Comparison of ENCODE assay signal across 24 mouse cellular contexts in genomic region chr2:74209421-74209917, GRCm38 (mm10).
A peak's percentile ranks its signal among the peaks of the same experiment; 100 is the strongest.
DNase-seq lines count a peak whose midpoint lies in the region; ATAC-seq lines count a peak whose summit lies in the region.
"Had no signal": no experiment of that assay in that cellular context is flagged by ENCODE, and none has a peak within 500 bp of the region (broad histone marks: within the 10 kb centered on the region; RNA-seq: fewer than 3 reads in every experiment).

No protein-coding gene starts in this region.

- H3K9me3 ChIP-seq in limb, embryonic 12.5 days = no peaks in the 10 kb centered on the region
- H3K9me3 ChIP-seq in limb, embryonic 10.5 days (replicated peaks) = no peaks in the 10 kb centered on the region
- no peaks in the 10 kb centered on the region for H3K9me3 ChIP-seq in forebrain, embryonic 16.5 days (ENCODE audit: control insufficient read depth, low read length)
- no peaks in the 10 kb centered on the region for H3K9me3 ChIP-seq in midbrain, embryonic 12.5 days
- H3K9me3 ChIP-seq: embryonic facial prominence, embryonic 13.5 days; heart, embryonic 10.5 days; neural tube, embryonic 13.5 days had no signal

- no peak overlapping the region for H3K4me3 ChIP-seq in limb, embryonic 12.5 days (replicated peaks)
- no peak overlapping the region for H3K4me3 ChIP-seq in limb, embryonic 10.5 days
- no peak overlapping the region for H3K4me3 ChIP-seq in forebrain, embryonic 16.5 days (replicated peaks; ENCODE audit: low read length)
- H3K4me3 ChIP-seq in midbrain, embryonic 12.5 days = no peak overlapping the region
- H3K4me3 ChIP-seq: embryonic facial prominence, embryonic 13.5 days; erythroblast, embryonic 14.5 days; gastrocnemius, adult 2 months; heart, embryonic 10.5 days; megakaryocyte, embryonic 14.5 days; neural tube, embryonic 13.5 days had no signal

- no peak overlapping the region for H3K4me2 ChIP-seq in limb, embryonic 12.5 days
- no peak overlapping the region for H3K4me2 ChIP-seq in forebrain, embryonic 16.5 days (ENCODE audit: low read length)
- no peak overlapping the region for H3K4me2 ChIP-seq in midbrain, embryonic 12.5 days (replicated peaks)
- H3K4me2 ChIP-seq: embryonic facial prominence, embryonic 13.5 days; lung, embryonic 14.5 days; neural tube, embryonic 13.5 days had no signal

- WGBS in limb, embryonic 12.5 days = 47% methylated on average over 3 of the region's 3 CpGs
- WGBS in limb, embryonic 10.5 days = 78% methylated on average over 3 of the region's 3 CpGs
- WGBS in forebrain, embryonic 16.5 days = 13% methylated on average over 3 of the region's 3 CpGs
- 48% methylated on average over 3 of the region's 3 CpGs for WGBS in midbrain, embryonic 12.5 days

- H3K27me3 ChIP-seq in limb, embryonic 12.5 days = no peaks in the 10 kb centered on the region
- 0 out of 2 replicates have a peak, but pooled peaks cover 6% of the 10 kb centered on the region for H3K27me3 ChIP-seq in limb, embryonic 10.5 days (ENCODE audit: low read depth, poor library complexity, severe bottlenecking)
- H3K27me3 ChIP-seq in forebrain, embryonic 16.5 days (replicated peaks; ENCODE audit: control insufficient read depth, insufficient read depth, low read length) = no peaks in the 10 kb centered on the region
- no peaks in the 10 kb centered on the region for H3K27me3 ChIP-seq in midbrain, embryonic 12.5 days
- H3K27me3 ChIP-seq: embryonic facial prominence, embryonic 13.5 days; megakaryocyte, embryonic 14.5 days; neural tube, embryonic 13.5 days had no signal

- H3K27ac ChIP-seq in limb, embryonic 12.5 days = peak overlapping the region; percentile 82
- H3K27ac ChIP-seq in limb, embryonic 10.5 days = no peak overlapping the region
- no peak overlapping the region for H3K27ac ChIP-seq in forebrain, embryonic 16.5 days (ENCODE audit: low read length)
- peak overlapping the region; percentile 21 for H3K27ac ChIP-seq in midbrain, embryonic 12.5 days (replicated peaks)
- H3K27ac ChIP-seq: gastrocnemius, adult 2 months; heart, embryonic 10.5 days; kidney, postnatal 0 days; liver, embryonic 14.5 days; neural tube, embryonic 13.5 days had no signal

- H3K4me1 ChIP-seq in limb, embryonic 12.5 days (replicated peaks) = peaks cover 33% of the 10 kb centered on the region
- H3K4me1 ChIP-seq in limb, embryonic 10.5 days = peaks cover 25% of the 10 kb centered on the region
- peaks cover 18% of the 10 kb centered on the region for H3K4me1 ChIP-seq in forebrain, embryonic 16.5 days (replicated peaks; ENCODE audit: control insufficient read depth, insufficient read depth, low read length)
- peaks cover 23% of the 10 kb centered on the region for H3K4me1 ChIP-seq in midbrain, embryonic 12.5 days
- H3K4me1 ChIP-seq: megakaryocyte, embryonic 14.5 days had no signal

- no peaks in the 10 kb centered on the region for H3K36me3 ChIP-seq in limb, embryonic 12.5 days
- no peaks in the 10 kb centered on the region for H3K36me3 ChIP-seq in limb, embryonic 10.5 days
- no peaks in the 10 kb centered on the region for H3K36me3 ChIP-seq in forebrain, embryonic 16.5 days (ENCODE audit: control insufficient read depth, insufficient read depth)
- H3K36me3 ChIP-seq in midbrain, embryonic 12.5 days = no peaks in the 10 kb centered on the region
- H3K36me3 ChIP-seq: embryonic facial prominence, embryonic 13.5 days; heart, embryonic 10.5 days; neural tube, embryonic 13.5 days had no signal

- DNase-seq in limb, embryonic 10.5 days (ENCODE audit: low spot score) = no peak
- DNase-seq in natural killer cell, adult 2 months (ENCODE audit: low spot score in 2 of 2) = no peak
- no peak for DNase-seq in heart, adult 8-10 months (ENCODE audit: low spot score)
- DNase-seq in heart, postnatal 4 days = no peak
- DNase-seq: adrenal gland, adult 8-10 months; cerebellum, adult 2 months; cerebellum, postnatal 36 days; embryo, embryonic 11 days; gastrocnemius, adult 2 months; kidney, adult 2 months; left cerebral cortex, postnatal 4 days; lung, embryonic 14.5 days; lung, postnatal 36 days; thymus, postnatal 25 days had no signal

- H3K9ac ChIP-seq in limb, embryonic 12.5 days (replicated peaks) = no peak overlapping the region
- no peak overlapping the region for H3K9ac ChIP-seq in forebrain, embryonic 16.5 days (replicated peaks; ENCODE audit: low read depth, low read length)
- H3K9ac ChIP-seq in midbrain, embryonic 12.5 days (replicated peaks) = no peak overlapping the region
- H3K9ac ChIP-seq: embryonic facial prominence, embryonic 13.5 days; liver, embryonic 14.5 days; lung, embryonic 14.5 days; neural tube, embryonic 13.5 days had no signal

- ATAC-seq in limb, embryonic 12.5 days (ENCODE audit: insufficient number of reproducible peaks, insufficient read depth, low FRiP score, low TSS enrichment, low read depth) = no peak
- ATAC-seq in forebrain, embryonic 16.5 days = peak; percentile 45; the same call in 1 of the 2 replicates
- ATAC-seq in midbrain, embryonic 12.5 days (ENCODE audit: low FRiP score, low read depth) = 0 out of 2 replicates have a peak, but pooled peaks have one; percentile 38

Comparison
In these comparisons a context has a peak if more than half of its experiments do, and no peak if none do; other contexts are left out.
1. H3K27ac ChIP-seq: peak in limb, embryonic 12.5 days (single experiment) and midbrain, embryonic 12.5 days (single experiment); none in limb, embryonic 10.5 days (single experiment) and forebrain, embryonic 16.5 days (single experiment).